Mouse (Mus musculus) CD8-positive naive resting alpha-beta T cell, adult 2 months (primary cell): ENCODE measurements at regions not wholly inside any gene's neighbourhood (a gene's known extent, or its start where the extent isn't known, plus 50 kb on each side); places are given as distances from the start of the nearest gene placed in this dataset.

ENCODE experiments used
- DNase-seq, 2 experiments: peaks; one replicate each; pipeline ENCODE4 v3.0.0; 2022; ENCODE audit warnings: low read depth in 2 of 2, low spot score in 2 of 2

GRCm38 (mm10) chr3:21379816-21380215, 696.6 kb upstream of the Tbl1xr1 start:
- DNase-seq = no peak

- no peak for DNase-seq
These were observed 695.4 kb upstream of the Tbl1xr1 start for GRCm38 (mm10) chr3:21381072-21381471.

- DNase-seq = no peak
These were observed 672.9 kb upstream of the Tbl1xr1 start for GRCm38 (mm10) chr3:21403551-21403950.

GRCm38 (mm10) chr3:21404058-21404457, 672.4 kb upstream of the Tbl1xr1 start:
- DNase-seq = no peak

- DNase-seq = no peak
These were observed 669.4 kb upstream of the Tbl1xr1 start for GRCm38 (mm10) chr3:21407077-21407476.

GRCm38 (mm10) chr3:21412010-21412409, 664.4 kb upstream of the Tbl1xr1 start:
- DNase-seq = no peak

GRCm38 (mm10) chr3:21423139-21423538, 653.3 kb upstream of the Tbl1xr1 start:
- no peak for DNase-seq

- no peak for DNase-seq
These were observed 649.9 kb upstream of the Tbl1xr1 start for GRCm38 (mm10) chr3:21426538-21426937.

GRCm38 (mm10) chr3:21427408-21428031, 648.9 kb upstream of the Tbl1xr1 start:
- no peak for DNase-seq

- no peak for DNase-seq
These were observed 648.3 kb upstream of the Tbl1xr1 start for GRCm38 (mm10) chr3:21428120-21428519.

GRCm38 (mm10) chr3:21464245-21464644, 612.2 kb upstream of the Tbl1xr1 start:
- DNase-seq = no peak

GRCm38 (mm10) chr3:21466113-21466645, 610.3 kb upstream of the Tbl1xr1 start:
- DNase-seq = no peak

- no peak for DNase-seq
These were observed 599.1 kb upstream of the Tbl1xr1 start for GRCm38 (mm10) chr3:21477366-21477765.

- DNase-seq = no peak
These were observed 597.2 kb upstream of the Tbl1xr1 start for GRCm38 (mm10) chr3:21479021-21479795.

GRCm38 (mm10) chr3:21479846-21480245, 596.6 kb upstream of the Tbl1xr1 start:
- no peak for DNase-seq

- DNase-seq = no peak
These were observed 592.4 kb upstream of the Tbl1xr1 start for GRCm38 (mm10) chr3:21484052-21484451.

- no peak for DNase-seq
These were observed 591.0 kb upstream of the Tbl1xr1 start for GRCm38 (mm10) chr3:21485454-21485853.

GRCm38 (mm10) chr3:21489547-21489946, 586.9 kb upstream of the Tbl1xr1 start:
- no peak for DNase-seq

GRCm38 (mm10) chr3:21492413-21492812, 584.0 kb upstream of the Tbl1xr1 start:
- DNase-seq = no peak

- DNase-seq = no peak
These were observed 583.1 kb upstream of the Tbl1xr1 start for GRCm38 (mm10) chr3:21493384-21493783.

GRCm38 (mm10) chr3:21494904-21495303, 581.5 kb upstream of the Tbl1xr1 start:
- DNase-seq = no peak

GRCm38 (mm10) chr3:21495651-21496050, 580.8 kb upstream of the Tbl1xr1 start:
- no peak for DNase-seq
